Mouse (Mus musculus): ENCODE results near the gene Hrk. TPM values are rescaled to one million over a fixed set of nuclear protein-coding genes. Genes with fewer than 3 reads are reported as not detected.

Hrk gene
- polyA plus RNA-seq, 1 experiment from 2014 or later = 0.06 TPM

GRCm38 (mm10) chr5:118188356-118188755, 23.9 kb downstream of the Hrk start:
- ATAC-seq (ENCODE audit: borderline replicate concordance, extremely low read depth, low FRiP score, low TSS enrichment) = no peak
- Histone ChIP-seq H3K4me2 (no peak overlapping the region), H3K36me3 (no peaks in the 10 kb centered on the region), H3K4me1 (no peaks in the 10 kb centered on the region), H3K27ac (no peak overlapping the region), H3K9ac (no peak overlapping the region), H3K4me3 (no peak overlapping the region), H3K27me3 (peaks cover 32% of the 10 kb centered on the region), H3K9me3 (no peaks in the 10 kb centered on the region)
- WGBS = 48% methylated on average over 6 of the region's 6 CpGs

GRCm38 (mm10) chr5:118190491-118190890, 26.0 kb downstream of the Hrk start:
- 70% methylated on average over 9 of the region's 9 CpGs for WGBS

GRCm38 (mm10) chr5:118192221-118192620, 27.8 kb downstream of the Hrk start:
- Histone ChIP-seq H3K9me3 (no peaks in the 10 kb centered on the region), H3K27ac (no peak overlapping the region), H3K36me3 (no peaks in the 10 kb centered on the region), H3K4me2 (no peak overlapping the region), H3K27me3 (peaks cover 32% of the 10 kb centered on the region), H3K4me3 (no peak overlapping the region), H3K9ac (no peak overlapping the region), H3K4me1 (no peaks in the 10 kb centered on the region)
- WGBS = 28% methylated on average over 18 of the region's 18 CpGs
- no peak for ATAC-seq (ENCODE audit: borderline replicate concordance, extremely low read depth, low FRiP score, low TSS enrichment)

More at GRCm38 (mm10) chr5:118190491-118190890, 26.0 kb downstream of the Hrk start:
- H3K36me3 ChIP-seq = no peaks in the 10 kb centered on the region
- peaks cover 32% of the 10 kb centered on the region for H3K27me3 ChIP-seq
- H3K9ac ChIP-seq = no peak overlapping the region
- no peaks in the 10 kb centered on the region for H3K9me3 ChIP-seq
- H3K4me1 ChIP-seq = no peaks in the 10 kb centered on the region
- H3K27ac ChIP-seq = no peak overlapping the region
- ATAC-seq (ENCODE audit: borderline replicate concordance, extremely low read depth, low FRiP score, low TSS enrichment) = no peak
- H3K4me2 ChIP-seq = no peak overlapping the region
- H3K4me3 ChIP-seq = no peak overlapping the region

GRCm38 (mm10) chr5:118197421-118197820, 33.0 kb downstream of the Hrk start:
- Histone ChIP-seq H3K9me3 (no peaks in the 10 kb centered on the region), H3K9ac (no peak overlapping the region), H3K4me3 (no peak overlapping the region), H3K27me3 (peaks cover 12% of the 10 kb centered on the region), H3K4me1 (no peaks in the 10 kb centered on the region), H3K27ac (no peak overlapping the region), H3K4me2 (no peak overlapping the region), H3K36me3 (no peaks in the 10 kb centered on the region)
- ATAC-seq (ENCODE audit: borderline replicate concordance, extremely low read depth, low FRiP score, low TSS enrichment) = no peak
- WGBS = 76% methylated on average over 13 of the region's 13 CpGs

GRCm38 (mm10) chr5:118199670-118200069, 35.2 kb downstream of the Hrk start:
- no peak for ATAC-seq (ENCODE audit: borderline replicate concordance, extremely low read depth, low FRiP score, low TSS enrichment)

GRCm38 (mm10) chr5:118204675-118205440, 40.4 kb downstream of the Hrk start:
- Histone ChIP-seq H3K27ac (no peak overlapping the region), H3K4me3 (no peak overlapping the region), H3K9ac (no peak overlapping the region), H3K4me1 (no peaks in the 10 kb centered on the region), H3K36me3 (no peaks in the 10 kb centered on the region), H3K9me3 (no peaks in the 10 kb centered on the region), H3K4me2 (no peak overlapping the region), H3K27me3 (no peaks in the 10 kb centered on the region)
- WGBS = 52% methylated on average over 16 of the region's 16 CpGs
- ATAC-seq (ENCODE audit: borderline replicate concordance, extremely low read depth, low FRiP score, low TSS enrichment) = no peak

More at GRCm38 (mm10) chr5:118199670-118200069, 35.2 kb downstream of the Hrk start:
- 62% methylated on average over 5 of the region's 5 CpGs for WGBS
- Histone ChIP-seq H3K36me3 (no peaks in the 10 kb centered on the region), H3K4me2 (no peak overlapping the region), H3K4me3 (no peak overlapping the region), H3K9ac (no peak overlapping the region), H3K27ac (no peak overlapping the region), H3K4me1 (no peaks in the 10 kb centered on the region), H3K9me3 (no peaks in the 10 kb centered on the region), H3K27me3 (no peaks in the 10 kb centered on the region)

- no peaks in the 10 kb centered on the region for H3K4me1 ChIP-seq
- no peaks in the 10 kb centered on the region for H3K36me3 ChIP-seq
- no peak overlapping the region for H3K27ac ChIP-seq
- no peak overlapping the region for H3K4me2 ChIP-seq
- ATAC-seq (ENCODE audit: borderline replicate concordance, extremely low read depth, low FRiP score, low TSS enrichment) = no peak
- H3K9ac ChIP-seq = no peak overlapping the region
- no peaks in the 10 kb centered on the region for H3K27me3 ChIP-seq
- no peaks in the 10 kb centered on the region for H3K9me3 ChIP-seq
- 75% methylated on average over 8 of the region's 8 CpGs for WGBS
- no peak overlapping the region for H3K4me3 ChIP-seq
These were observed 41.4 kb downstream of the Hrk start for GRCm38 (mm10) chr5:118205852-118206251.

GRCm38 (mm10) chr5:118214012-118214411, 49.6 kb downstream of the Hrk start:
- Histone ChIP-seq H3K4me2 (peak overlapping the region; percentile 63), H3K4me3 (peak overlapping the region; percentile 35), H3K27ac (no peak overlapping the region), H3K4me1 (peaks cover 11% of the 10 kb centered on the region), H3K9me3 (no peaks in the 10 kb centered on the region), H3K27me3 (peaks cover 6% of the 10 kb centered on the region; the same call in 1 of the 2 replicates), H3K9ac (no peak overlapping the region), H3K36me3 (no peaks in the 10 kb centered on the region)
- ATAC-seq (ENCODE audit: borderline replicate concordance, extremely low read depth, low FRiP score, low TSS enrichment) = no peak
- 25% methylated on average over 5 of the region's 5 CpGs for WGBS

- peak; percentile 75; the same call in 1 of the 2 replicates for ATAC-seq (ENCODE audit: borderline replicate concordance, extremely low read depth, low FRiP score, low TSS enrichment)
- H3K4me3 ChIP-seq = peak overlapping the region; percentile 35
- no peaks in the 10 kb centered on the region for H3K36me3 ChIP-seq
- 5% methylated on average over 24 of the region's 24 CpGs for WGBS
- no peaks in the 10 kb centered on the region for H3K9me3 ChIP-seq
- H3K27ac ChIP-seq = no peak overlapping the region
- peaks cover 6% of the 10 kb centered on the region; the same call in 1 of the 2 replicates for H3K27me3 ChIP-seq
- H3K4me1 ChIP-seq = peaks cover 11% of the 10 kb centered on the region
- peak overlapping the region; percentile 63 for H3K4me2 ChIP-seq
- peak overlapping the region; percentile 23; the same call in 1 of the 2 replicates for H3K9ac ChIP-seq
These were observed 50.1 kb downstream of the Hrk start for GRCm38 (mm10) chr5:118214418-118215154.

GRCm38 (mm10) chr5:118217410-118217809, 53.0 kb downstream of the Hrk start:
- no peak for ATAC-seq (ENCODE audit: borderline replicate concordance, extremely low read depth, low FRiP score, low TSS enrichment)
- Histone ChIP-seq H3K27ac (no peak overlapping the region), H3K36me3 (no peaks in the 10 kb centered on the region), H3K9me3 (no peaks in the 10 kb centered on the region), H3K4me2 (no peak overlapping the region), H3K9ac (no peak overlapping the region), H3K4me3 (no peak overlapping the region), H3K27me3 (peaks cover 4% of the 10 kb centered on the region; the same call in 1 of the 2 replicates), H3K4me1 (peaks cover 11% of the 10 kb centered on the region)
- WGBS = 50% methylated on average over 6 of the region's 6 CpGs

- H3K4me2 ChIP-seq = no peak overlapping the region
- 28% methylated on average over 9 of the region's 9 CpGs for WGBS
- H3K36me3 ChIP-seq = no peaks in the 10 kb centered on the region
- H3K9me3 ChIP-seq = no peaks in the 10 kb centered on the region
- H3K4me1 ChIP-seq = no peaks in the 10 kb centered on the region
- ATAC-seq (ENCODE audit: borderline replicate concordance, extremely low read depth, low FRiP score, low TSS enrichment) = no peak
- H3K4me3 ChIP-seq = no peak overlapping the region
- no peak overlapping the region for H3K27ac ChIP-seq
- no peaks in the 10 kb centered on the region for H3K27me3 ChIP-seq
- H3K9ac ChIP-seq = no peak overlapping the region
These were observed 58.8 kb downstream of the Hrk start for GRCm38 (mm10) chr5:118223142-118223757.

Data from lung, embryonic 15.5 days (tissue).